Mouse (Mus musculus): ENCODE measurements at regions not wholly inside any gene's neighbourhood (a gene's known extent, or its start where the extent isn't known, plus 50 kb on each side); places are given as distances from the start of the nearest gene placed in this dataset.

DNA sequence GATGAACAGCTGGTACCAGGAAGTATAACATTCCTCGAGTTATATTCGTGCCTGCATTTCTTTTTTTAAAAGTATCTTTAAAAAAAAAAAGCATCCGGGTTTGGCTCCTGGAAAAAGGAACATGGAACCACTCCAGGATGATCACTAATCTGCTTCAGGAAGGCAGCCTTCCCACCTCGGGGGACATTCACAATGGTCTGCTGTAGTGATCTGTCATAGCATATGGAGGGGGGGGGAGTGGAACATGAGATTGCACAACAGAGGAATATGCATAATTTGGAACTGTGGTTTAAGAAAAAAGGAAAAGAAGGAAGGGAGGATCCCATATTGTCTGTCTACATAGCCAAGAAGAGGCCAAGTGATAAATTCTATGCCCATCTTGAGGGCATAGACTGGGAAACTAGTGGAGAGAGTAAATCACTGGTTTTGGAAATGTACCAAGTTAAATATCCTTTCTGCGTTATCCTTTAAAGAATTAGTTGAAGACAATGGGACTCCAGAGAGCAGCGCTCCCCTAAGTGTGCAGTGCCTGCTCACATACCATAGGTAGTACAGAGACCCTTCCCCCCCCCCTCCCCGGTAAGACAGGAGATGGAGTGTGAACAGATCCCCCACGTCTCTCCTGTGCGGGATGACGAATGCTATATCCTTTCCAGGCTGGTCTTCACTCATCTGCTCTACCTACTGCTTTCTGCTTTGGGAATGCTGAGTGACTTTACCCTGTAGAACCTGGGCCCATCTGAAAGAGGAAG is 240.0 kb downstream of the Ndfip2 start:
- TF ChIP-seq POLR2A (IDR thresholded peaks at IDR 0.05; ENCODE audit: insufficient read depth, low read length) (no peak), CTCF (IDR thresholded peaks at IDR 0.05; ENCODE audit: low read depth, low read length) (no peak)
